ENCODE assay signal across 16 mouse cellular contexts in genomic region chr10:9998621-9999020, GRCm38 (mm10).
"Had no signal": no experiment of that assay in that cellular context is flagged by ENCODE, and none has a peak within 500 bp of the region (broad histone marks: within the 10 kb centered on the region; RNA-seq: fewer than 3 reads in every experiment).

No protein-coding gene starts in this region.

- DNase-seq: gastrocnemius, postnatal 14 days; gastrocnemius, postnatal 36 days; heart, adult 11 months; heart, adult 2 months; heart, postnatal 14 days; heart, postnatal 36 days; kidney, adult 11 months; kidney, adult 2 months; kidney, adult 9 months; kidney, postnatal 14 days; kidney, postnatal 36 days; layer of hippocampus, adult 9-11 months; layer of hippocampus, postnatal 36 days; left cerebral cortex, postnatal 4 days; liver; liver, embryonic 13.5 days had no signal
